Mouse (Mus musculus) forebrain, embryonic 10.5 days (tissue): ENCODE measurements around the gene Ube4a. TPM values are rescaled to one million over a fixed set of nuclear protein-coding genes. Genes with fewer than 3 reads are reported as not detected.

Experiments used
- DNase-seq: peaks from one replicate; pipeline ENCODE4 v3.0.0-alpha.2; 2017; ENCODE audit warnings: low spot score; ENCODE audit errors: extremely low spot score
- H3K27ac ChIP-seq: fragments of 300-500 bp; sonication (generic); 2 replicates; pipeline ENCODE4 v1.5.1; 2016; ENCODE audit warnings: mild to moderate bottlenecking
- H3K27me3 ChIP-seq: fragments of 300-500 bp; sonication (generic); 2 replicates; pipeline ENCODE4 v1.6.1; 2016; ENCODE audit warnings: mild to moderate bottlenecking; ENCODE audit not compliant: poor library complexity, severe bottlenecking
- H3K36me3 ChIP-seq: fragments of 300-500 bp; sonication (generic); replicated peaks from 2 replicates; pipeline ENCODE4 v1.6.1; 2016; ENCODE audit warnings: mild to moderate bottlenecking, moderate library complexity
- H3K4me1 ChIP-seq: fragments of 300-500 bp; sonication (generic); 2 replicates; pipeline ENCODE4 v1.6.1; 2016
- H3K4me3 ChIP-seq: fragments of 300-500 bp; sonication (generic); 2 replicates; pipeline ENCODE4 v1.5.1; 2016; ENCODE audit warnings: mild to moderate bottlenecking, moderate library complexity
- H3K9me3 ChIP-seq: fragments of 300-500 bp; sonication (generic); 2 replicates; pipeline ENCODE4 v1.6.1; 2016; ENCODE audit warnings: mild to moderate bottlenecking, moderate library complexity
- WGBS: fragments of 180-500 bp; shearing (Covaris S2); methylation state at CpG from one replicate; pipeline ENCODE4 v1.1.7; 2016; 5-methylcytosine and 5-hydroxymethylcytosine counted together
- polyA plus RNA-seq: library from polyadenylated mRNA; unstranded; fragments of >200 nt; fragmentation: Nextera tagmentation; extraction: Ambion mirVana; gene quantifications from 2 replicates; pipeline ENCODE4 v1.2.1, GENCODE M21; 2016

The Ube4a gene
- polyA plus RNA-seq: 23.8 and 24.8 TPM in 2 replicates

GRCm38 (mm10) chr9:44965126-44965832 is at the start of gene Ube4a:
TSS of gene Ube4a (minus strand) at chr9:44965600.
- WGBS: under 1% methylated on average over 39 of the region's 39 CpGs
- H3K4me3 ChIP-seq: peak within 1 kb of the TSS; percentile 92
- DNase-seq: peak; percentile 100
- H3K36me3 ChIP-seq: peaks cover 25% of the 10 kb centered on the region
- H3K9me3 ChIP-seq: no peaks in the 10 kb centered on the region; the same call in 1 of the 2 replicates
- H3K4me1 ChIP-seq: peaks cover 19% of the 10 kb centered on the region
- peak within 1 kb of the TSS; percentile 78 for H3K27ac ChIP-seq
- H3K27me3 ChIP-seq: no peaks in the 10 kb centered on the region

DNA sequence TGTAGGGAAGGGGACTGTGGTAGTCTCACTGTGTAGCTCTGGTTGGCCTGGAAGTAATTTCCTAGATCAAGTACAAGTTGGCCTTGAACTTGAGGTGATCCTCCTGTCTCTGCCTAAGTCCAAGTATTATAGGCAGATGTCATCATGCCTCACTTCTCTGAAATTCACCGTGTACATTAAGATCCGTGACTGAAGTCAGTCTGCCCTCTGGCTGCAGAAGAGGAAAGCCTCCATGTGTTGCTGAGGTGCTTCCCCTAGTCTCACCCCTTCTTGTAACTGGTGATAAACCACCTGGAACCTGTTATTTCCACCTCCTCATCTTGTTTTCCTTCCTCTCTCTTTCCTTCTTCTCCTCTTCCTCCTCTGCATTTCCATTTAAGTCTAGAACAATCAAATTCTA is 49.5 kb upstream of the Ube4a start:
- no peak for DNase-seq
- H3K4me1 ChIP-seq: no peaks in the 10 kb centered on the region
- WGBS: 46% methylated on average over 2 of the region's 2 CpGs
- no peaks in the 10 kb centered on the region for H3K9me3 ChIP-seq
- H3K4me3 ChIP-seq: no peak overlapping the region
- H3K36me3 ChIP-seq: no peaks in the 10 kb centered on the region
- no peaks in the 10 kb centered on the region for H3K27me3 ChIP-seq
- H3K27ac ChIP-seq: no peak overlapping the region

GRCm38 (mm10) chr9:45011291-45011690 is 45.9 kb upstream of the Ube4a start:
- Histone ChIP-seq H3K4me1 (no peaks in the 10 kb centered on the region), H3K36me3 (no peaks in the 10 kb centered on the region), H3K27ac (no peak overlapping the region), H3K4me3 (no peak overlapping the region), H3K9me3 (no peaks in the 10 kb centered on the region), H3K27me3 (peaks cover 4% of the 10 kb centered on the region; the same call in 1 of the 2 replicates)
- no peak for DNase-seq
- 47% methylated on average over 6 of the region's 6 CpGs for WGBS

DNA sequence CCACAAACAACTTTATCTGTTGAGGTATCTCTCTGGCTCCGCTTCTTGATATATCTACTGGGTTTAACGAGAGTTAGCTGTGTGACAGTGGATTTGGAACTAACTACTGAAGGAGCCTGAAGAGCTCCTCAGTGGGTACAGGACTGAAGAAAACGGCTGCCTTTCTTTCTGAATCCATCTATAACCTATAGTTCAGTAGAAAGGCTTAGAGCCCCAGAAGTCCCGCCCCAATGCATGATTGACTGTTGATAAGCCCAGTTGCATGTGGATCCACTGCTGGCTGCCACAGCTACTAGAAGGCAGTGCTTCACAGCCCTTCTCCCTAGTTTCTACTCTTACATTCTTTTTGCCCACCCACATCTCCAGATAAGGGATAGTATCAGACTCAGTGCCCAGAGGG is 45.1 kb upstream of the Ube4a start:
- no peak overlapping the region for H3K4me3 ChIP-seq
- no peak overlapping the region for H3K27ac ChIP-seq
- no peaks in the 10 kb centered on the region for H3K4me1 ChIP-seq
- no peaks in the 10 kb centered on the region for H3K9me3 ChIP-seq
- no peak for DNase-seq
- H3K27me3 ChIP-seq: peaks cover 4% of the 10 kb centered on the region; the same call in 1 of the 2 replicates
- WGBS: 84% methylated on average over 4 of the region's 4 CpGs
- H3K36me3 ChIP-seq: no peaks in the 10 kb centered on the region

- 88% methylated on average over 19 of the region's 19 CpGs for WGBS
- DNase-seq: no peak
Measured at GRCm38 (mm10) chr9:45009180-45010078, 44.0 kb upstream of the Ube4a start, which contains the start of gene Cd3e. TSS of gene Cd3e (minus strand) at chr9:45009627.

GRCm38 (mm10) chr9:45008342-45008741 is 42.9 kb upstream of the Ube4a start:
- Histone ChIP-seq H3K27ac (no peak overlapping the region), H3K4me1 (no peaks in the 10 kb centered on the region), H3K4me3 (no peak overlapping the region), H3K9me3 (no peaks in the 10 kb centered on the region), H3K27me3 (peaks cover 4% of the 10 kb centered on the region; the same call in 1 of the 2 replicates), H3K36me3 (no peaks in the 10 kb centered on the region)
- no peak for DNase-seq
- WGBS: 84% methylated on average over 4 of the region's 4 CpGs

More at GRCm38 (mm10) chr9:45009180-45010078, 44.0 kb upstream of the Ube4a start, which contains the start of gene Cd3e:
- H3K27me3 ChIP-seq: peaks cover 4% of the 10 kb centered on the region; the same call in 1 of the 2 replicates
- H3K27ac ChIP-seq: no peak within 1 kb of the TSS
- H3K4me1 ChIP-seq: no peaks in the 10 kb centered on the region
- no peak within 1 kb of the TSS for H3K4me3 ChIP-seq
- no peaks in the 10 kb centered on the region for H3K9me3 ChIP-seq
- no peaks in the 10 kb centered on the region for H3K36me3 ChIP-seq

DNA sequence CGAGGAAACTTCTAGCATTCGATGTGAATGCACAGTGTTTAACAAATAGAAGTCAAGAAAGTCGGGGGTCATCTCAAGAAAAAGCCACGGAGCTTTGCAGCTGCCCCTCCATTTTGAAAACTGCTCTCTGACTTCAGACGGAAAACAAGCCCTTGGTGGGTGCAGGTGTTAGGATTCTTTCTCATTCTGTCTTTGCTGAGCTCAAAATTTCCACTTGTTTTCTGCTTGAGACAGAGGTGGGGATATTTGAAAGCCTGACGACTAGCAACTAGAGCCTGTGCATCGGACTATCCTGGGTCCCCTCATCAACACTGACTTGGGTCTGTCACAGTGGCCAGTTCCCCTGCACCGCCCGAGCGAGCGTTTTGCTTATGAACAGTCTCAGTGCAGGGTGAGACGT is 42.0 kb upstream of the Ube4a start:
- no peaks in the 10 kb centered on the region for H3K4me1 ChIP-seq
- H3K9me3 ChIP-seq: no peaks in the 10 kb centered on the region
- no peak overlapping the region for H3K27ac ChIP-seq
- H3K27me3 ChIP-seq: peaks cover 4% of the 10 kb centered on the region; the same call in 1 of the 2 replicates
- no peaks in the 10 kb centered on the region for H3K36me3 ChIP-seq
- H3K4me3 ChIP-seq: no peak overlapping the region
- no peak for DNase-seq
- 82% methylated on average over 12 of the region's 12 CpGs for WGBS

DNA sequence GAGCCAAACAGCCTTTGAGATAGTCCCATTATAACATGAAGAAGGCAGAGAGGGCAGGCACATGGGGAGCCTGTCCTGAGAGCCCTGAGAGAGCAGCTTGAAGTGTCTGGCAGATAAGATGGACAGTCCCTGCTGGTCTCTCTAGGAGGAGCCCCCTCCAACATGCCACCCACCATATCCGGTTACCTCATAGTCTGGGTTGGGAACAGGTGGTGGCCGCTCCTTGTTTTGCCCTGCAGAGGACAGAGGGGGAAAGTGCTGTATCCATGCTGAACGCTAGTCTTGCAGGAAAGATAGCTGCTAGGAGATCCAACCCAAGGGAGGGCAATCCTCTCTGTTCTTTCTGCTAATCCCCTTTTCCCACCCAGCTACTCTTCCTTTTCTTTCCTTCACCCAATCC is 34.8 kb upstream of the Ube4a start:
- H3K4me3 ChIP-seq: no peak overlapping the region
- no peaks in the 10 kb centered on the region for H3K4me1 ChIP-seq
- no peaks in the 10 kb centered on the region; the same call in 1 of the 2 replicates for H3K9me3 ChIP-seq
- WGBS: 70% methylated on average over 3 of the region's 3 CpGs
- DNase-seq: no peak
- no peak overlapping the region for H3K27ac ChIP-seq
- H3K27me3 ChIP-seq: no peaks in the 10 kb centered on the region
- H3K36me3 ChIP-seq: no peaks in the 10 kb centered on the region

GRCm38 (mm10) chr9:44999776-45000175 is 34.4 kb upstream of the Ube4a start:
- WGBS: 82% methylated on average over 5 of the region's 5 CpGs
- no peak overlapping the region for H3K27ac ChIP-seq

GRCm38 (mm10) chr9:44999171-44999570 is 33.8 kb upstream of the Ube4a start:
- no peaks in the 10 kb centered on the region for H3K4me1 ChIP-seq
- H3K36me3 ChIP-seq: no peaks in the 10 kb centered on the region
- WGBS: 60% methylated on average over 6 of the region's 6 CpGs
- H3K4me3 ChIP-seq: no peak overlapping the region
- DNase-seq: no peak
- no peaks in the 10 kb centered on the region for H3K27me3 ChIP-seq
- H3K27ac ChIP-seq: no peak overlapping the region
- H3K9me3 ChIP-seq: no peaks in the 10 kb centered on the region; the same call in 1 of the 2 replicates

More at GRCm38 (mm10) chr9:44999776-45000175, 34.4 kb upstream of the Ube4a start:
- Histone ChIP-seq H3K4me1 (no peaks in the 10 kb centered on the region), H3K27me3 (no peaks in the 10 kb centered on the region), H3K36me3 (no peaks in the 10 kb centered on the region), H3K4me3 (no peak overlapping the region), H3K9me3 (no peaks in the 10 kb centered on the region; the same call in 1 of the 2 replicates)
- no peak for DNase-seq

GRCm38 (mm10) chr9:44998138-44998537 is 32.7 kb upstream of the Ube4a start:
- Histone ChIP-seq H3K4me3 (no peak overlapping the region), H3K36me3 (no peaks in the 10 kb centered on the region), H3K9me3 (no peaks in the 10 kb centered on the region; the same call in 1 of the 2 replicates), H3K27ac (no peak overlapping the region), H3K27me3 (no peaks in the 10 kb centered on the region), H3K4me1 (no peaks in the 10 kb centered on the region)
- no peak for DNase-seq
- 83% methylated on average over 11 of the region's 11 CpGs for WGBS

GRCm38 (mm10) chr9:44996590-44996989 is 31.2 kb upstream of the Ube4a start:
- 95% methylated on average over 7 of the region's 7 CpGs for WGBS
- Histone ChIP-seq H3K4me1 (no peaks in the 10 kb centered on the region), H3K9me3 (no peaks in the 10 kb centered on the region; the same call in 1 of the 2 replicates), H3K36me3 (no peaks in the 10 kb centered on the region), H3K4me3 (no peak overlapping the region), H3K27me3 (no peaks in the 10 kb centered on the region), H3K27ac (no peak overlapping the region)
- DNase-seq: no peak
